Mouse (Mus musculus) heart, embryonic 10.5 days (tissue): Measurements from ENCODE around the gene Arl3. TPM values are rescaled to one million over a fixed set of nuclear protein-coding genes. Genes with fewer than 3 reads are reported as not detected.

Experiments
- DNase-seq: peaks from one replicate; pipeline ENCODE4 v3.0.0-alpha.2; 2017; ENCODE audit warnings: low spot score
- H3K27ac ChIP-seq: fragments of 300-500 bp; sonication (generic); 2 replicates; pipeline ENCODE4 v1.5.1; 2016; ENCODE audit warnings: mild to moderate bottlenecking
- H3K27me3 ChIP-seq: fragments of 300-500 bp; sonication (generic); 2 replicates; pipeline ENCODE4 v1.6.1; 2016; ENCODE audit warnings: mild to moderate bottlenecking; ENCODE audit not compliant: poor library complexity, insufficient read depth, severe bottlenecking
- H3K36me3 ChIP-seq: fragments of 300-500 bp; sonication (generic); 2 replicates; pipeline ENCODE4 v1.6.1; 2016; ENCODE audit warnings: mild to moderate bottlenecking, moderate library complexity
- H3K4me1 ChIP-seq: fragments of 300-500 bp; sonication (generic); 2 replicates; pipeline ENCODE4 v1.6.1; 2016; ENCODE audit warnings: mild to moderate bottlenecking
- H3K4me3 ChIP-seq: fragments of 300-500 bp; sonication (generic); 2 replicates; pipeline ENCODE4 v1.5.1; 2016; ENCODE audit warnings: mild to moderate bottlenecking, moderate library complexity
- H3K9me3 ChIP-seq: fragments of 300-500 bp; sonication (generic); 2 replicates; pipeline ENCODE4 v1.6.1; 2016; ENCODE audit warnings: mild to moderate bottlenecking, moderate library complexity
- WGBS: fragments of 180-500 bp; shearing (Covaris S2); methylation state at CpG from one replicate; pipeline ENCODE4 v1.1.7; 2016; 5-methylcytosine and 5-hydroxymethylcytosine counted together
- polyA plus RNA-seq: library from polyadenylated mRNA; unstranded; fragments of >200 nt; fragmentation: Nextera tagmentation; extraction: Ambion mirVana; gene quantifications from 2 replicates; pipeline ENCODE4 v1.2.1, GENCODE M21; 2016

The Arl3 gene
- polyA plus RNA-seq, 1 experiment from 2014 or later = 134 TPM

- 88% methylated on average over 13 of the region's 13 CpGs for WGBS
- Histone ChIP-seq H3K36me3 (peaks cover 54% of the 10 kb centered on the region), H3K27me3 (no peaks in the 10 kb centered on the region), H3K4me3 (no peak overlapping the region), H3K4me1 (peaks cover 32% of the 10 kb centered on the region), H3K27ac (no peak overlapping the region), H3K9me3 (no peaks in the 10 kb centered on the region)
- DNase-seq = no peak
These were observed 33.7 kb upstream of the Arl3 start for GRCm38 (mm10) chr19:46606718-46607117.

GRCm38 (mm10) chr19:46602406-46602805 is 29.4 kb upstream of the Arl3 start:
- Histone ChIP-seq H3K36me3 (peaks cover 39% of the 10 kb centered on the region), H3K4me1 (peaks cover 30% of the 10 kb centered on the region), H3K27me3 (no peaks in the 10 kb centered on the region), H3K4me3 (no peak overlapping the region), H3K27ac (no peak overlapping the region), H3K9me3 (no peaks in the 10 kb centered on the region)
- WGBS = 81% methylated on average over 4 of the region's 4 CpGs
- no peak for DNase-seq

DNA sequence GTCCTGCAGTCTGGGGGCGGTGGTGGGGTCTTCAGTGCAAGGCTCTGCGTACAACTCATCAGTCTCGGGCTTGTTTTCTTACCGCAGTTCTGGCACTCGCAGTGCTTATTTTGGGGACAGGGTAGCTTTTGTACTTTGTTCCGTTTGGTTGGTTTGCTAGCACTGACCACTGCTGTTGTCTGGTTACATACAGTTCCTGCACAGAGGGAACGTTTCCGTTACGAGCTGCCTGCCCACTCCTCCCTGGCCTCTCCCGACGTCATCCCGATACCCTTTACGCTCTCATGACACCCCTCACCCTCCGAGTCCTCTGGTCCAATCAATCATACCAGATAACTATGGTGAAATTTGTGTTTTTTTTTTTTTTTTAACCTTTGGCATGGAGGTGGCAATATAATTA is 28.5 kb upstream of the Arl3 start:
- Histone ChIP-seq H3K9me3 (no peaks in the 10 kb centered on the region), H3K36me3 (peaks cover 30% of the 10 kb centered on the region), H3K4me3 (no peak overlapping the region), H3K27ac (no peak overlapping the region), H3K4me1 (peaks cover 23% of the 10 kb centered on the region), H3K27me3 (no peaks in the 10 kb centered on the region)
- 75% methylated on average over 14 of the region's 14 CpGs for WGBS
- DNase-seq = no peak

DNA sequence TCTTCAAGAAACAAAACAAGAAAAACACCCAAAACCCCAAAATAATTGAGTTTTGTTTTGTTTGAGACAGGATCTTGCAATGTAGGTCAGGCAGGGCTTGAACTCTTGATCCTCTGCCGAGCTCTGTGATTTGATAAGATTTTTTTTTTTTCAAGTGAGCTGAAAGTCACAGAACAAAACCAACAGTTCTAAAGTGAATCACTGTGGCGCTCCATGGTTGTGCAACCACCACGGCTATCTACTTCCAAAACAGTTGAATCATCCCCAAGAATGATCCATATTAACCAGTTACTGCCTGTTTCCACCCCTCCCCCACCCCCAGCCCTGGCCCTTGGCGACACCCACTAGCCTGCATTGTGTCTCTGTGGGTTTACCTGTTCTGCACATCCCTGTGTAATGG is 27.4 kb upstream of the Arl3 start:
- peaks cover 22% of the 10 kb centered on the region for H3K4me1 ChIP-seq
- H3K36me3 ChIP-seq = peaks cover 24% of the 10 kb centered on the region
- peak overlapping the region; percentile 94; the same call in 1 of the 2 replicates for H3K4me3 ChIP-seq
- H3K9me3 ChIP-seq = no peaks in the 10 kb centered on the region
- no peak overlapping the region for H3K27ac ChIP-seq
- WGBS = 72% methylated on average over 4 of the region's 4 CpGs
- no peaks in the 10 kb centered on the region for H3K27me3 ChIP-seq
- no peak for DNase-seq

GRCm38 (mm10) chr19:46599375-46600256 is 26.6 kb upstream of the Arl3 start:
- Histone ChIP-seq H3K27ac (peak overlapping the region; percentile 89), H3K27me3 (no peaks in the 10 kb centered on the region), H3K36me3 (peaks cover 26% of the 10 kb centered on the region), H3K4me1 (peaks cover 22% of the 10 kb centered on the region), H3K9me3 (no peaks in the 10 kb centered on the region), H3K4me3 (peak overlapping the region; percentile 94)
- WGBS = 19% methylated on average over 22 of the region's 22 CpGs
- no peak for DNase-seq

- H3K27ac ChIP-seq = peak within 1 kb of the TSS; percentile 89
- peaks cover 30% of the 10 kb centered on the region for H3K36me3 ChIP-seq
- peaks cover 22% of the 10 kb centered on the region for H3K4me1 ChIP-seq
- H3K9me3 ChIP-seq = no peaks in the 10 kb centered on the region
- peak; percentile 100 for DNase-seq
- peak within 1 kb of the TSS; percentile 94 for H3K4me3 ChIP-seq
- under 1% methylated on average over 22 of the region's 22 CpGs for WGBS
- no peaks in the 10 kb centered on the region for H3K27me3 ChIP-seq
These were observed 25.8 kb upstream of the Arl3 start, which contains the start of gene Wbp1l for GRCm38 (mm10) chr19:46598720-46599252. Gene Wbp1l, plus strand, starts transcription at chr19:46599084.

GRCm38 (mm10) chr19:46598187-46598586 is 25.2 kb upstream of the Arl3 start:
- Histone ChIP-seq H3K27ac (peak overlapping the region; percentile 65), H3K4me3 (peak overlapping the region; percentile 94)
- 79% methylated on average over 4 of the region's 4 CpGs for WGBS

GRCm38 (mm10) chr19:46592751-46593439 is 19.9 kb upstream of the Arl3 start:
- Histone ChIP-seq H3K4me1 (peaks cover 11% of the 10 kb centered on the region), H3K27me3 (no peaks in the 10 kb centered on the region), H3K9me3 (no peaks in the 10 kb centered on the region), H3K4me3 (no peak overlapping the region), H3K36me3 (peaks cover 66% of the 10 kb centered on the region), H3K27ac (no peak overlapping the region)
- WGBS = 86% methylated on average over 9 of the region's 9 CpGs
- no peak for DNase-seq

More at GRCm38 (mm10) chr19:46598187-46598586, 25.2 kb upstream of the Arl3 start:
- Histone ChIP-seq H3K9me3 (no peaks in the 10 kb centered on the region), H3K27me3 (no peaks in the 10 kb centered on the region), H3K4me1 (peaks cover 22% of the 10 kb centered on the region), H3K36me3 (peaks cover 31% of the 10 kb centered on the region)
- DNase-seq = no peak

GRCm38 (mm10) chr19:46591575-46591974 is 18.6 kb upstream of the Arl3 start:
- no peaks in the 10 kb centered on the region for H3K27me3 ChIP-seq
- no peak overlapping the region for H3K4me3 ChIP-seq
- H3K9me3 ChIP-seq = no peaks in the 10 kb centered on the region
- H3K27ac ChIP-seq = no peak overlapping the region
- peaks cover 11% of the 10 kb centered on the region for H3K4me1 ChIP-seq
- DNase-seq = no peak
- WGBS = 73% methylated on average over 6 of the region's 6 CpGs
- H3K36me3 ChIP-seq = peaks cover 72% of the 10 kb centered on the region

GRCm38 (mm10) chr19:46587823-46588508 is 15.0 kb upstream of the Arl3 start:
- Histone ChIP-seq H3K36me3 (peaks cover 57% of the 10 kb centered on the region), H3K27ac (no peak overlapping the region)
- 57% methylated on average over 13 of the region's 13 CpGs for WGBS

DNA sequence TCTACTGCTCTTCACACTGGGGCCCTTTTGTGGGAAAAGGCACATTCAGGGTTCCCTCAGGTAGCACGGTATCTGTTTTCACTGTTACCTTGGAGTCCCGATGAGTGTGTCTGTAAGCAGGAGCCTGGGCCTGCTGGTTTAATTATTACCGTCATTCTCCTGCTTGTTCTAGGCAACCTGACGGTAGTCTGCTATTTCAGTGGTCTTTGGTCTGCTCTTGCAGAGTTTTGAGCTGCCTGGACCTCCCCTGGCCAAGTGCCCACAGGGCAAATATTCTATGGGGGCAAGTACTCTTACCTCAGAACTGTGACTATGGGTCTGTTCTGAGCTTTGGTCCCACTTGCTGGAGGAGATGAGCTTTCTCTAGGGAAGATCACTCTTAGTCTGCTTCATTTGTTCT is 2.2 kb upstream of the Arl3 start:
- WGBS = 60% methylated on average over 4 of the region's 4 CpGs
- Histone ChIP-seq H3K27ac (no peak overlapping the region), H3K4me3 (no peak overlapping the region), H3K9me3 (no peaks in the 10 kb centered on the region), H3K27me3 (no peaks in the 10 kb centered on the region), H3K36me3 (0 out of 2 replicates have a peak, but pooled peaks cover 2% of the 10 kb centered on the region), H3K4me1 (peaks cover 56% of the 10 kb centered on the region)
- no peak for DNase-seq

More at GRCm38 (mm10) chr19:46587823-46588508, 15.0 kb upstream of the Arl3 start:
- DNase-seq = peak; percentile 90
- no peaks in the 10 kb centered on the region for H3K27me3 ChIP-seq
- no peak overlapping the region for H3K4me3 ChIP-seq
- peaks cover 7% of the 10 kb centered on the region for H3K4me1 ChIP-seq
- H3K9me3 ChIP-seq = no peaks in the 10 kb centered on the region

DNA sequence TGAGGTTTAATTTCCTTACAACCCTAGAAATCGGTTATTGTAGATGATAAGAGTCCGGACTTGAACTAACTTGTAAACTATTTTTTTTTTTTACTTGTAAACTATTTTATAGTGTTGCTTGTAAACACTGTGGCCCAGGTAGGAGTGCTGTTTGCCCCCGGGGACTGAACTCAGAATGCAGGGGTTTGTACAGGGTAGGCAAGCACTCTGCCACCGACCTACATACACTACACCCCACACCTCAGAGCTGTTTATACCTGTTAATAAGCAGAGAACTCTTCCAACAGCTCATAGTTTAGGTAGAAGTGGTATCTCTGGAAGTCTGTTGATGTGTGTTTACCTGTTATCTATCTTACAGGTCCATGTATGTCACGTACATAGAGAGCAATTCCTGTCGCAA is 992 bp upstream of the Arl3 start:
- no peak for DNase-seq
- no peaks in the 10 kb centered on the region for H3K36me3 ChIP-seq
- H3K27me3 ChIP-seq = no peaks in the 10 kb centered on the region
- peaks cover 51% of the 10 kb centered on the region for H3K4me1 ChIP-seq
- WGBS = 45% methylated on average over 6 of the region's 6 CpGs
- H3K9me3 ChIP-seq = no peaks in the 10 kb centered on the region
- H3K4me3 ChIP-seq = peak overlapping the region; percentile 91
- H3K27ac ChIP-seq = peak overlapping the region; percentile 90
